Mouse (Mus musculus): ENCODE results near the gene Ntmt1.

The Ntmt1 gene

DNA sequence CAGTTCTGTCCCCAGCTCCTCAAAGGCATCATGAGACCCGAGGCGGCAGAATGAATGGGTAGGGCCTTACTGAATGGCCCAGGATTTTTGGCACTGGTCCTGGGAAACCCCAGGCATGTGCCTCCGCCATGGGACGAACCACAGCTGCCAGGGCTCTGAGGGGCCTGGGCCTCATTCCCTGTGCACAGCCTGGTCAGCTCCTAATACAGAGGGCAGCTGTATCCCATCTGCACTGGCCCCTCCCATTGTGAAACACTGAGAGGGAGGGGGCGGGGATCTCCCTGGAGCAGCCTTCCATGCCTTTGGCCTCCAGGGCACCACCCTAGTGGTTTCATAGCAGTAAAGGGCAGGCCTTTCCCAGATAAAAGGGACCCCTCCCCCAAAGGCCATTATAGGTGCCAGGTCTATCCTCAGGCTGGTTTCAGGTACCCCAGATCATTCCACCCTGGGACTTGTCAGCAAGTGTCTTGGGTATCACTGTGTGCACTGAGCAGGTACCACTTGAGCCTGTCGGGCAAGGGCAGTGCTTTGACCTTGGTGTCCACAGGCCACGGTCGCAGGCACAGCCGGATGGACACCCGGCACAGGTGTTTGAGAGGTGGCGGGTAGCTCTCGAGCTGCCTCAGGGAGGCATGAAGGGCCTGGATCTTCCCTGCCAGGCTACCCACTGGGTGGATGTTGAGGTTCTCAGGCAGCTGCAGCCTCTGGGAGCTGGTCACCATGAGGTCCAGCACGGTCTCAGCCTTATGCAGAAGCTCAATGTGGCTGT lies 15.9 kb downstream of the Ntmt1 start:
- DNase-seq (ENCODE audit: low read depth, low spot score) = no peak

DNA sequence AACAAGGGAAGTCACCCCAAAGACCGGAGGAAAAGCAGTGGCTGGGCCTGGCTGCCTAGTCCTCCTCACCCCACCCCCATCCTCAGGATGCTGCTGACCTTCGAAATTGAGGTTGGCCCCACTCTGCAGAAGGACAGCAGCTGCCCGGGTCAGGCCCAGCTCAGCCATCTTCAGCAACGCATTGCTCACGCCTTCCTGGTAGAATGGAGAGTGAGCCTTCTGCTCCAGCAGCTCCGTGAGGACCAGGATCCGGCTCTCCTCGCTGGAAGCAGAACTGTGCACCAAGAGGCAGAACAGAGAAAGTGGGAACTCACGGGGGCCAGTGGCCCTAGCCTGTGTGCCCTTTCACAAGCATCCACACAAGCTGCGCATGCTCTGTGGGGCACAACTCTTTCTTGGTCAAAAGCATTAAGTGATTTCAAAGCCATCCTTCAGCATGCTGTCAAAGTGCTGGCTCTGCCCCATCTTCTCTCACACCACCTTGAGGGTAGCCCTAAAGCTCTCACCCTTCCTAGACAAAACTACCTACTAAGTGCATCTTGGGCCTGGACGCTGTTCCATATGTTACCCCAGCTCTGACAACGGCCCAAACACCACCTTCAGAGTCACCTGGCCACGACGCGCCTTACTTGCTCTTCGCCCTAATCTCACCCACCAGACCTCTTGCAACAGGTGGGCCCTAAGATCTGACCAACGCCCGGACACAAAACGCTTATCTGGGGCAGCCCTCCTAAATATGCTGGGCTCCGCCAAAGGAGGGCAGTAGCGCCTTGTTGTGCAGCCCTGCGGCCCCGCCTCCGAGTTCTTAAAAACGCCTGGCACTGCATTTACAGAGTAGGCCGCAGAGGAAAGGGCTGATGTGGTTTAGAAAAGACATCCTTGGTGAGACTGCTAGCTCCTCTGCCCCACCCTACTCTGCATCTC lies 19.5 kb downstream of the Ntmt1 start:
- DNase-seq (ENCODE audit: low read depth, low spot score) = peak; percentile 34

DNA sequence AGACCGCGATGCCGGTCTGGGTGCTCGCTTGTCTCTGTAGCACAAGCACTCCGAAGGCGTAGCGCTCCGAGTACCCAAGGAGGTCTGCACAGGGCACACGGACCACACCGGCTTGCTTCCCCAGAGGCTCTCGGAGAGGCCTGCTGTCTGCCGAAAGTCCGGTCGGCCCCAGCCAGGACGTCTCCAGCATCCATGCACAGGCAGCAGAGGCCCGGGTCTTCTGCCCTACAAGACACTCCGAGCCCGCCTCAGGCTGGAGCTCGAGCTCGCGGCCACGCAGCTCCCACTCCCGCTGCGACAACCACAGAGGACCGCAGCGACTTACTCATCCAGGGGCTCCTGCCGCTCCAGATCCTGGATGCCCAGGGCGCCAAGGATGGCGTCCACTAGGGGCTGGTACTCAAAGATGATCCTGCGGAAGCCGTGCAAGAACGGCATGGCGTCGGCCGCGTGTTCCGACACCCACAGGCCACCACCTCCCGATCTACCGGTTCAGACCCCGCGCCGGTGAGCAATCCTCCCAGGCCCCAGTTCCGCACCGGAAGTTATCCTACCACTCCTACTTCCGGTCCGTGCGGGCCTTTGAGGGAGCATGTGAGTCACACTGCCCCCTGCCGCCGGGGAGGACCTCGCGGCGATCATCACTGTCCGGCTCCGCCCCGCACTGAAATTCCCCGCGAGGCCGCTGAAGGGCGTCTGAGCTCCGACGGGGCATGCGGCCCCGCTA lies 20.3 kb downstream of the Ntmt1 start:
- DNase-seq (ENCODE audit: low read depth, low spot score) = peak; percentile 83

- DNase-seq (ENCODE audit: low read depth, low spot score) = no peak
Measured at GRCm38 (mm10) chr2:30829315-30829714, 21.7 kb downstream of the Ntmt1 start.

DNA sequence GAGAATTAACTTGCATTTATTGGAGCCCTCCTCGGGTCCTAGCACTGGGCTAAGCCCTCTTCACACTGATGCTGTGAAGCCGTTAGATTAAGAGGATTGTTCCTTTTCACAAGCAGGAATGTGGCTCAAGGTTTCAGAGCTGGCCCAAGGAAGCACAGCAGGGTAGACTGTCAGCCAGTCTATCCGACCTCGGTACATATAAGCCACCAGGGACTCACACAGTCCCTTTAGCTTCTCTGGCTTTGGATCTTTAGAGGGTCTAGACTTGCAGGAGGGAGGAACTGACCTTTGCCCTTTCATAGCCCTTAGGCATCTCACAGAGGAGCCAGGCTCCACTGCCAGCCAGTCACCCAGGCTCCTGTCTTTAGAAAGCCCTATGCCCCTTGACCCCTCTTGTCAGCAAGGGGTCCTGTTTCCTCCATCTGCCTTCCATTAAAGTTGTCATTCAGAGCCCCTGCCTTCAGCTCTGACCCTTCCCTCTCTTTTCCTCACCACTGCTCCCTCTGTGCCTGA lies 22.7 kb downstream of the Ntmt1 start, which contains the start of gene Asb6:
Gene Asb6, minus strand, starts transcription at position 51 of the 513 bp plus-strand sequence.
- DNase-seq (ENCODE audit: low read depth, low spot score) = no peak

- DNase-seq (ENCODE audit: low read depth, low spot score) = no peak
Measured at GRCm38 (mm10) chr2:30833644-30834043, 26.0 kb downstream of the Ntmt1 start.

GRCm38 (mm10) chr2:30834373-30835022 lies 26.9 kb downstream of the Ntmt1 start, which contains the start of gene Prrx2:
Prrx2 (plus strand) TSS chr2:30834972.
- no peak for DNase-seq (ENCODE audit: low read depth, low spot score)

GRCm38 (mm10) chr2:30836238-30836990 lies 28.8 kb downstream of the Ntmt1 start:
- peak; percentile 18 for DNase-seq (ENCODE audit: low read depth, low spot score)

DNA sequence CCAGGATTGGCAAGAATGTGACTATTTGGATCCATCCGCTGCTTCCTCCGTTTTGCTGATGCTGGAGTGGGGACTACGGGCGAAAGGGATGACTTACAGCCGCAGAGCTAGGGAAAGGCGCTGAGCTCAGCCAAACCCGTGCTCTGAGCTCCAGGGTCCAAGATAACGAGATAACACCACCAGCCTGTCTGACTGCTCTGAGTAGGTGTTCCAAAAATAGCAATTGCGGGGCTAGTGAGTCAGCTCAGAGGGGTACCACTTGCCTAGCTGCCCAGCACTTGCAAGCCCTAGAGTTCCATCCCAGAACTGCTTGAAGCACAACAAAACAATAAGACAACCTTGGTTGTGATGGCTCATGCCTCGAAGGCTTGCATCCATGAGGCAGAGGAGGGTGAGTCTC lies 35.0 kb downstream of the Ntmt1 start:
- no peak for DNase-seq (ENCODE audit: low read depth, low spot score)

DNA sequence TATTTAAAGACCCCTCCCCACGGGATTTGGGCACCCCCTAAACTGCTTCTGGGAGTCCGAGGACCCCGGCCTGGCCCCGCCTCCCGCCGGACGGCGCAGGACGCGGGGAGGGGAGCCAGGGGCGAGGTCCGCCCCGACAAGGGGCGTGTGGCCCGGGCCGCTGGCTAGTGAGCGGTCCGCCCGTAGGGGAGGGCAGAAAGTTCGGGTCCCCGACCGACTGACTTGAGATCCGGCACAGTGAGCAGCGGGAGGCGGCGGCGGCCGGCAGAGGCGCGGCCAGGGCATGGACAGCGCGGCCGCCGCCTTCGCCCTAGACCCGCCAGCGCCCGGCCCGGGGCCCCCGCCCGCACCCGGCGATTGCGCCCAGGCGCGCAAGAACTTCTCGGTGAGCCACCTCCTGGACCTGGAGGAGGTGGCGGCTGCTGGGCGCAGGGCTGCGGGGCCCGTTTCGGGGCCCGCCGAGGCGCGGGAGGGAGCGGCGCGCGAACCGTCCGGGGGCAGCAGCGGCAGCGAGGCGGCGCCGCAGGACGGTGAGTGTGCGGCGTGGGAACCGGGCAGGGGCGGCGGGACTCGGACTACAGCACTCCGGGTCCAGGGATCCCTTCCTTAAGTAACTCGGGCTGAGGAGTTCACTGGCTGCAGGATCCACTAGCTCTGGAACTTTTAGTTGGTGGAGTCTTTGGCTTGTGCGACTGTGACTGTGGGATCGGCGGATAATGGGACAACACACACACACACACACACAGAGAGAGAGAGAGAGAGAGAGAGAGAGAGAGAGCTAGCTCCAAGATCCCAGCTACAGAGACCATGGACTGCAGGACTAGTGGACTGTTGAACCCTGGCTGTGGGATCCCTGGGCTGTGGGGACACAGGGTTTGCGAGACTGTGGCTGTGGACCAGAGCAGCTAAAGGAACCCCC lies 37.8 kb downstream of the Ntmt1 start:
- DNase-seq (ENCODE audit: low read depth, low spot score) = no peak

DNA sequence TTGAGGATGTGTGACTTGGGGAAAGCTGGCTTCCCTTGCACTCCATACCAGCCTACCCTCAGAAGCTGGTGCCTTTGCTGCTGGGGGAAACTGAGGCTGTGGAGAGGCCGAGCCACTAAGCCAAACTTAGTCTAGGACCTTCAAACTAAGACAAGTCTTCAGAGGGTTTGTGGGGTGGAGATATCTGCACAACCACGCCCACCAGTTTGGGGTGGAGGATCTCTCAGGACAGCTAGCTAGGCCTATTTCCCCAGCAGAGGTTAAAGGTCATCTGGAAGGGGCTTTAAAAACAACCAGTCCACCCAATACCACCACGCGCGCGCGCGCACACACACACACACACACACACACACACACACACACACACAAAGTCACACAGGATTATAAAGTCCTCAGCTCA lies 38.6 kb downstream of the Ntmt1 start:
- DNase-seq (ENCODE audit: low read depth, low spot score) = no peak

DNA sequence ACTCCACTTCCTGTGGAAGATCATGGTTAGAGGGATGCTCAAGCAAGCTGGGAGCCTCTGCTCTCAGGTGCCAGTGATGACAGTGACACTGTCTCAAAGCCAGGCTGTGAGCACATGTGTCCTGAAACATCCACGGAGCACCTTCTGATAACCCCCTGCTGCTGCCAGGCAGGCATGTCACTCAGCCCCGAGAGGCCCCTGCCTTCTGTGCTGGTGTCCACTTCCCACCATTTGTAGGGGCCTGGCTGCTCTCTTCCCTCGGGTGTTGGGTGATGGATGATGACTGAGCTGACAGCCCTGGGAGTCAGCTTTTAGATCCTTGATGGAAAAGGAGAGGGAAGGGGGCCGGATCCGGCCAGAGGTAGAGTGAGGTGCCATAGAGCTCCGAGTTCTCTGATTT lies 39.1 kb downstream of the Ntmt1 start:
- DNase-seq (ENCODE audit: low read depth, low spot score) = no peak

GRCm38 (mm10) chr2:30848184-30848583 lies 40.6 kb downstream of the Ntmt1 start:
- DNase-seq (ENCODE audit: low read depth, low spot score) = no peak

GRCm38 (mm10) chr2:30850581-30850980 lies 43.0 kb downstream of the Ntmt1 start:
- no peak for DNase-seq (ENCODE audit: low read depth, low spot score)

DNA sequence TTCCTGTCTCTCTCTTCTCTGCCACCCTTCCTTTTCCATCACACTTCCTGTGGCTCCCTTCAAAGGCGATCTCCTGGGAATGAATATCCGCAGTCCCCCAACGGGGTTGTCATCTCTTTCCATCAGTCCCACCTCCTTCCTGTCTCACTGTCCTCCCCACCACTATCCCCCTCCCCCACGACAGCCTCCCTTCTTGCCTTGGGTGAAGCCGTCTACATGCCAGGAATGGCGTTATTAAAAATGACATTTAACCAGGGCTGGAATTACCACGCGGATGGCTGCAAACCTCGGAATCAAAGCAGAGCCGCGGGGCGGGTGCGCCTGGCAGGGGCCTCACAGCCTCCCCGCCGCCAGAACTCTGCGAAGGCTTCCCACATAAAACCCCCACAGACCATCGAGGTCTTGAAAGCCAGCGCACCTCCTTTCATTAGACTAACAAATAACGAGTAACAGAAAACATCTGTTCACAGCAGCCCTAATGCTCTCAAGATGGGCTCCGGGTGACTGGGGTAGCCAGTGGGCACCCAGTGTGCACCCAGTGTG lies 45.2 kb downstream of the Ntmt1 start:
- DNase-seq (ENCODE audit: low read depth, low spot score) = no peak

DNA sequence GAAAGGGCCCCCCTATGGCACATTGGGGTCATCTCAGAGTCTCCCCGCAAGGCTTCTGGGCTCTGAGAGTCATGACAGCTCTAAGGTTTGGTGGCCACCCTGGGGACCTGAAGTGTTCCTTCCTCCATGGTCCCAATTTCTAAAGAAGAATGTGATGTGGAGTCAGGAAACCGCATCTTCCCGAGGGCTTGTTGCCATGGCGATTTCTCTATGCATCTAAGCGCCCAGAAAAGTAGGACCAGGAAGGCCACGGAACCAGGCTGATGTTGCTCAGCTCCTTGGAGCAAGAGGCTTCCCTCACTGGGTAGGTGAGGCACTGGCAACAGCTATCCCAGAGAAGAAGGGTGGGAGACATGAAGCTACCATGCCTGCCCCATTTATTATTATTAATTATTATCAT lies 49.5 kb downstream of the Ntmt1 start:
- DNase-seq (ENCODE audit: low read depth, low spot score) = no peak

- no peak for DNase-seq (ENCODE audit: low read depth, low spot score)
Measured at GRCm38 (mm10) chr2:30859782-30860181, 52.2 kb downstream of the Ntmt1 start.

DNA sequence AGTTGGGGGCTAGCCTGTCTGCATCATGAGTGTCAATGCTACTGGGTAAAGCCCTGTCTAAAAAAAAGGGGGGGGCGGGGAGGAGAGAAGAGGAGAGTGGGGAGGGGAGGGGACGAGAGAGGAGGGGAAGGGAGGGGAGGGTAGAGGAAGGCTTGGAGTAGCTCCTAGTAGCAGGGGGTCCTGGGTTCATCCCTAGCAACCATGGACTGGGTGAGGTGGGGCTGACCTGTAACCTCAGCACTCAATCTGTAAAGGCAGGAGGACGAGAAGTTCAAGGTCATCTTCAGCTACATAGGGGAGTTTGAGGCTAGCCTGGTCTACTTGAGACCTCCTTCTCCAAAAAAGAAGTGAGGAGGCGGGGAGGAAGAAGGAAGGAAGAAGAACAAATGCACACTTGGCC lies 54.5 kb downstream of the Ntmt1 start:
- no peak for DNase-seq (ENCODE audit: low read depth, low spot score)

DNA sequence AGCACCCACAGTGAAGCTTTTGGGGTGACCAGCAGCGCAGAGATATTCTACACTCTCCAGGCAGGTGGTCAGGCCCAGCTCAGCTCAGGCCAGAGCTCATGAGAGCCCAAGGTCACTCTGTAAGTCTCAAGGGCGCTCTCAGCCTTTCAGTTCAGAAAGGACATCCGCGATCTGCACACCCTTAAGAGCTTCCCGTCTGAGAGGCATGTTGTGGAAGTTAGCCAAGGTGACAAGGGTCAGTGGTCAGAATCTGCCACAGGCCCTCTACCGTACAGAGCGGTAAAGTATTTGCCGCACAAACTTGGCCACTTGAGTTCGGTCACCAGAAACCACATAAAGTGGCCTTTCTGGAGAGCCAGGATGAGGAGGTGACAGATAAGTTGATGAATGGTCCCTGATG lies 55.9 kb downstream of the Ntmt1 start:
- DNase-seq (ENCODE audit: low read depth, low spot score) = no peak

Data from telencephalon, adult 2 months (tissue).